10 mouse cellular contexts compared by ENCODE assay signal in genomic region chr15:79753420-79753752, GRCm38 (mm10). TPM values are rescaled to one million over a fixed set of nuclear protein-coding genes. Genes with fewer than 3 reads are reported as not detected.
DNase-seq lines count a peak whose midpoint lies in the region; ATAC-seq and TF ChIP-seq lines count a peak whose summit lies in the region.
"Had no signal": no experiment of that assay in that cellular context is flagged by ENCODE, and none has a peak within 500 bp of the region (broad histone marks: within the 10 kb centered on the region; RNA-seq: fewer than 3 reads in every experiment).

No protein-coding gene starts in this region.

- no peaks in the 10 kb centered on the region for H3K9me3 ChIP-seq in hindbrain, embryonic 16.5 days (ENCODE audit: control insufficient read depth, low read length)
- no peaks in the 10 kb centered on the region for H3K9me3 ChIP-seq in hindbrain, embryonic 12.5 days (replicated peaks)
- no peaks in the 10 kb centered on the region for H3K9me3 ChIP-seq in lung, embryonic 16.5 days (ENCODE audit: control insufficient read depth, low read length)
- H3K9me3 ChIP-seq in forebrain, embryonic 16.5 days (ENCODE audit: control insufficient read depth, low read length) = no peaks in the 10 kb centered on the region
- no peaks in the 10 kb centered on the region for H3K9me3 ChIP-seq in intestine, postnatal 0 days (ENCODE audit: control insufficient read depth)
- H3K9me3 ChIP-seq in embryonic facial prominence, embryonic 10.5 days = no peaks in the 10 kb centered on the region
- H3K9me3 ChIP-seq: heart, embryonic 13.5 days had no signal

- 90% methylated on average over 3 of the region's 3 CpGs for WGBS in hindbrain, embryonic 16.5 days
- WGBS in hindbrain, embryonic 12.5 days = 80% methylated on average over 3 of the region's 3 CpGs
- WGBS in lung, embryonic 16.5 days = 86% methylated on average over 3 of the region's 3 CpGs
- WGBS in forebrain, embryonic 16.5 days = 84% methylated on average over 3 of the region's 3 CpGs
- WGBS in intestine, postnatal 0 days = 91% methylated on average over 3 of the region's 3 CpGs
- WGBS in embryonic facial prominence, embryonic 10.5 days = 89% methylated on average over 3 of the region's 3 CpGs

- TF ChIP-seq CTCF in intestine, postnatal 0 days (IDR thresholded peaks at IDR 0.05; ENCODE audit: low read depth) = 0 out of 2 replicates have a peak, but pooled peaks have one; percentile 0

- no peaks in the 10 kb centered on the region for H3K36me3 ChIP-seq in hindbrain, embryonic 16.5 days (ENCODE audit: control insufficient read depth, insufficient read depth, low read length)
- H3K36me3 ChIP-seq in hindbrain, embryonic 12.5 days = no peaks in the 10 kb centered on the region
- no peaks in the 10 kb centered on the region for H3K36me3 ChIP-seq in lung, embryonic 16.5 days (ENCODE audit: control insufficient read depth, insufficient read depth, low read length)
- H3K36me3 ChIP-seq in forebrain, embryonic 16.5 days (ENCODE audit: control insufficient read depth, insufficient read depth) = no peaks in the 10 kb centered on the region
- no peaks in the 10 kb centered on the region for H3K36me3 ChIP-seq in intestine, postnatal 0 days (ENCODE audit: control insufficient read depth, insufficient read depth)
- H3K36me3 ChIP-seq in embryonic facial prominence, embryonic 10.5 days (replicated peaks) = no peaks in the 10 kb centered on the region
- H3K36me3 ChIP-seq: heart, embryonic 13.5 days had no signal

- H3K9ac ChIP-seq in hindbrain, embryonic 16.5 days (ENCODE audit: low read depth, low read length) = peak overlapping the region; percentile 9; the same call in 1 of the 2 replicates
- H3K9ac ChIP-seq in hindbrain, embryonic 12.5 days = no peak overlapping the region; the same call in 1 of the 2 replicates
- H3K9ac ChIP-seq in lung, embryonic 16.5 days (ENCODE audit: low read length) = no peak overlapping the region
- no peak overlapping the region for H3K9ac ChIP-seq in forebrain, embryonic 16.5 days (replicated peaks; ENCODE audit: low read depth, low read length)
- no peak overlapping the region for H3K9ac ChIP-seq in intestine, postnatal 0 days (ENCODE audit: low read depth, low read length)
- H3K9ac ChIP-seq: heart, embryonic 13.5 days had no signal

- H3K27ac ChIP-seq in hindbrain, embryonic 16.5 days (ENCODE audit: low read depth, low read length) = no peak overlapping the region
- H3K27ac ChIP-seq in hindbrain, embryonic 12.5 days = no peak overlapping the region
- no peak overlapping the region for H3K27ac ChIP-seq in lung, embryonic 16.5 days (ENCODE audit: low read length)
- H3K27ac ChIP-seq in forebrain, embryonic 16.5 days (ENCODE audit: low read length) = no peak overlapping the region
- no peak overlapping the region for H3K27ac ChIP-seq in intestine, postnatal 0 days (ENCODE audit: low read depth, low read length)
- no peak overlapping the region; the same call in 1 of the 2 replicates for H3K27ac ChIP-seq in embryonic facial prominence, embryonic 10.5 days (replicated peaks)
- H3K27ac ChIP-seq: heart, embryonic 13.5 days had no signal

- no peaks in the 10 kb centered on the region for H3K4me1 ChIP-seq in hindbrain, embryonic 16.5 days (ENCODE audit: control insufficient read depth, insufficient read depth, low read depth, low read length)
- peaks cover 11% of the 10 kb centered on the region for H3K4me1 ChIP-seq in hindbrain, embryonic 12.5 days
- no peaks in the 10 kb centered on the region for H3K4me1 ChIP-seq in lung, embryonic 16.5 days (replicated peaks; ENCODE audit: control insufficient read depth, insufficient read depth, low read length)
- H3K4me1 ChIP-seq in forebrain, embryonic 16.5 days (replicated peaks; ENCODE audit: control insufficient read depth, insufficient read depth, low read length) = 0 out of 2 replicates have a peak, but pooled peaks cover 4% of the 10 kb centered on the region
- no peaks in the 10 kb centered on the region for H3K4me1 ChIP-seq in intestine, postnatal 0 days (replicated peaks; ENCODE audit: control insufficient read depth, insufficient read depth, low read length)
- peaks cover 17% of the 10 kb centered on the region for H3K4me1 ChIP-seq in embryonic facial prominence, embryonic 10.5 days
- H3K4me1 ChIP-seq: heart, embryonic 13.5 days had no signal

- no peaks in the 10 kb centered on the region for H3K27me3 ChIP-seq in hindbrain, embryonic 16.5 days (replicated peaks; ENCODE audit: control insufficient read depth, insufficient read depth, low read length)
- no peaks in the 10 kb centered on the region for H3K27me3 ChIP-seq in hindbrain, embryonic 12.5 days
- H3K27me3 ChIP-seq in lung, embryonic 16.5 days (ENCODE audit: control insufficient read depth, insufficient read depth, low read depth, low read length) = no peaks in the 10 kb centered on the region
- H3K27me3 ChIP-seq in forebrain, embryonic 16.5 days (replicated peaks; ENCODE audit: control insufficient read depth, insufficient read depth, low read length) = no peaks in the 10 kb centered on the region
- H3K27me3 ChIP-seq in intestine, postnatal 0 days (replicated peaks; ENCODE audit: control insufficient read depth, insufficient read depth, low read length) = no peaks in the 10 kb centered on the region
- no peaks in the 10 kb centered on the region for H3K27me3 ChIP-seq in embryonic facial prominence, embryonic 10.5 days (replicated peaks; ENCODE audit: low read depth, poor library complexity, severe bottlenecking)
- H3K27me3 ChIP-seq: heart, embryonic 13.5 days had no signal

- no peak overlapping the region for H3K4me2 ChIP-seq in hindbrain, embryonic 16.5 days (ENCODE audit: low read length)
- H3K4me2 ChIP-seq in hindbrain, embryonic 12.5 days (replicated peaks) = no peak overlapping the region
- no peak overlapping the region for H3K4me2 ChIP-seq in lung, embryonic 16.5 days (ENCODE audit: low read depth, low read length)
- H3K4me2 ChIP-seq in forebrain, embryonic 16.5 days (ENCODE audit: low read length) = no peak overlapping the region
- H3K4me2 ChIP-seq in intestine, postnatal 0 days (replicated peaks; ENCODE audit: low read depth) = no peak overlapping the region
- H3K4me2 ChIP-seq: heart, embryonic 13.5 days had no signal

- H3K4me3 ChIP-seq in hindbrain, embryonic 16.5 days (ENCODE audit: low read length) = no peak overlapping the region
- H3K4me3 ChIP-seq in hindbrain, embryonic 12.5 days = no peak overlapping the region
- H3K4me3 ChIP-seq in lung, embryonic 16.5 days (ENCODE audit: low read length) = no peak overlapping the region
- no peak overlapping the region for H3K4me3 ChIP-seq in forebrain, embryonic 16.5 days (replicated peaks; ENCODE audit: low read length)
- no peak overlapping the region for H3K4me3 ChIP-seq in intestine, postnatal 0 days (ENCODE audit: low read depth, low read length)
- H3K4me3 ChIP-seq in embryonic facial prominence, embryonic 10.5 days = no peak overlapping the region
- H3K4me3 ChIP-seq: heart, embryonic 13.5 days had no signal

- peak; percentile 26; the same call in 1 of the 2 replicates for ATAC-seq in hindbrain, embryonic 16.5 days
- no peak; the same call in 1 of the 2 replicates for ATAC-seq in hindbrain, embryonic 12.5 days (ENCODE audit: low FRiP score)
- ATAC-seq in lung, embryonic 16.5 days (ENCODE audit: low read depth) = peak; percentile 16; the same call in 1 of the 2 replicates
- peak; percentile 21; the same call in 1 of the 2 replicates for ATAC-seq in forebrain, embryonic 16.5 days
- no peak for ATAC-seq in intestine, postnatal 0 days
- no peak for ATAC-seq in activated CD4-positive, CD25-positive, alpha-beta regulatory T cell, adult 4 months

- DNase-seq in lung, adult 18-20 months = no peak
- no peak for DNase-seq in embryonic facial prominence, embryonic 10.5 days (ENCODE audit: low spot score)
- DNase-seq: layer of hippocampus, adult 9-11 months had no signal

RNA-seq across cellular contexts. Expression of gene Sun2, which starts 11.1 kb away (rescaled TPM):
- polyA plus RNA-seq in hindbrain, embryonic 16.5 days (2015; fragmentation: Nextera tagmentation; extraction: Ambion mirVana) = 4.6 and 4.7 TPM in 2 replicates
- 8.0 and 8.2 TPM in 2 replicates for polyA plus RNA-seq in hindbrain, embryonic 12.5 days (2016; fragmentation: Nextera tagmentation; extraction: Ambion mirVana)
- polyA plus RNA-seq in lung, embryonic 16.5 days (2015; fragmentation: Nextera tagmentation; extraction: Ambion mirVana) = 7.8 and 8.0 TPM in 2 replicates
- 8.9 and 9.9 TPM in 2 replicates for polyA plus RNA-seq in forebrain, embryonic 16.5 days (2015; fragmentation: Nextera tagmentation; extraction: Ambion mirVana)
- polyA plus RNA-seq in intestine, postnatal 0 days (2015; fragmentation: Nextera tagmentation; extraction: Ambion mirVana) = 1.1 and 1.2 TPM in 2 replicates
- 10 to 100 TPM; 12.7 to 14.3 TPM for polyA plus RNA-seq in activated CD4-positive, CD25-positive, alpha-beta regulatory T cell, adult 4 months (2017; shearing (Covaris generic))
- polyA plus RNA-seq in embryonic facial prominence, embryonic 10.5 days (2016; fragmentation: Nextera tagmentation; extraction: Ambion mirVana) = 2.4 and 3.4 TPM in 2 replicates

RNA-seq across cellular contexts. Expression of gene Dnal4, which starts 24.3 kb away (rescaled TPM):
- polyA plus RNA-seq in hindbrain, embryonic 16.5 days (2015; fragmentation: Nextera tagmentation; extraction: Ambion mirVana) = 61.8 and 64.9 TPM in 2 replicates
- 76.8 and 78.1 TPM in 2 replicates for polyA plus RNA-seq in hindbrain, embryonic 12.5 days (2016; fragmentation: Nextera tagmentation; extraction: Ambion mirVana)
- 66.9 and 72.1 TPM in 2 replicates for polyA plus RNA-seq in lung, embryonic 16.5 days (2015; fragmentation: Nextera tagmentation; extraction: Ambion mirVana)
- 87.9 and 89.5 TPM in 2 replicates for polyA plus RNA-seq in forebrain, embryonic 16.5 days (2015; fragmentation: Nextera tagmentation; extraction: Ambion mirVana)
- polyA plus RNA-seq in intestine, postnatal 0 days (2015; fragmentation: Nextera tagmentation; extraction: Ambion mirVana) = 19.5 and 20.1 TPM in 2 replicates
- 1 to 10 TPM; 5.3 to 6.9 TPM for polyA plus RNA-seq in activated CD4-positive, CD25-positive, alpha-beta regulatory T cell, adult 4 months (2017; shearing (Covaris generic))
- polyA plus RNA-seq in embryonic facial prominence, embryonic 10.5 days (2016; fragmentation: Nextera tagmentation; extraction: Ambion mirVana) = 66.3 and 68.6 TPM in 2 replicates

RNA-seq across cellular contexts. Expression of gene Nptxr, which starts 51.2 kb away (rescaled TPM):
- 44.1 and 58.7 TPM in 2 replicates for polyA plus RNA-seq in hindbrain, embryonic 16.5 days (2015; fragmentation: Nextera tagmentation; extraction: Ambion mirVana)
- 13.1 TPM in 2 replicates for polyA plus RNA-seq in hindbrain, embryonic 12.5 days (2016; fragmentation: Nextera tagmentation; extraction: Ambion mirVana)
- 2.2 and 2.4 TPM in 2 replicates for polyA plus RNA-seq in lung, embryonic 16.5 days (2015; fragmentation: Nextera tagmentation; extraction: Ambion mirVana)
- polyA plus RNA-seq in forebrain, embryonic 16.5 days (2015; fragmentation: Nextera tagmentation; extraction: Ambion mirVana) = 19.2 and 24.7 TPM in 2 replicates
- 1.2 and 1.6 TPM in 2 replicates for polyA plus RNA-seq in intestine, postnatal 0 days (2015; fragmentation: Nextera tagmentation; extraction: Ambion mirVana)
- under 1 TPM; 0.09 to 0.11 TPM for polyA plus RNA-seq in activated CD4-positive, CD25-positive, alpha-beta regulatory T cell, adult 4 months (2017; shearing (Covaris generic))
- 1.8 and 2.2 TPM in 2 replicates for polyA plus RNA-seq in embryonic facial prominence, embryonic 10.5 days (2016; fragmentation: Nextera tagmentation; extraction: Ambion mirVana)

Comparison
In these comparisons a context has a peak if more than half of its experiments do, and no peak if none do; other contexts are left out.
1. ATAC-seq: peak in hindbrain, embryonic 16.5 days (single experiment), lung, embryonic 16.5 days (single experiment) and forebrain, embryonic 16.5 days (single experiment); none in hindbrain, embryonic 12.5 days (single experiment), intestine, postnatal 0 days (single experiment) and activated CD4-positive, CD25-positive, alpha-beta regulatory T cell, adult 4 months (single experiment).